Mouse (Mus musculus): ENCODE measurements around the gene Dstn. TPM values are rescaled to one million over a fixed set of nuclear protein-coding genes. Genes with fewer than 3 reads are reported as not detected.

Dstn gene
- total RNA-seq, 4 experiments from 2014 or later, result 158 to 180 (median 166) TPM

DNA sequence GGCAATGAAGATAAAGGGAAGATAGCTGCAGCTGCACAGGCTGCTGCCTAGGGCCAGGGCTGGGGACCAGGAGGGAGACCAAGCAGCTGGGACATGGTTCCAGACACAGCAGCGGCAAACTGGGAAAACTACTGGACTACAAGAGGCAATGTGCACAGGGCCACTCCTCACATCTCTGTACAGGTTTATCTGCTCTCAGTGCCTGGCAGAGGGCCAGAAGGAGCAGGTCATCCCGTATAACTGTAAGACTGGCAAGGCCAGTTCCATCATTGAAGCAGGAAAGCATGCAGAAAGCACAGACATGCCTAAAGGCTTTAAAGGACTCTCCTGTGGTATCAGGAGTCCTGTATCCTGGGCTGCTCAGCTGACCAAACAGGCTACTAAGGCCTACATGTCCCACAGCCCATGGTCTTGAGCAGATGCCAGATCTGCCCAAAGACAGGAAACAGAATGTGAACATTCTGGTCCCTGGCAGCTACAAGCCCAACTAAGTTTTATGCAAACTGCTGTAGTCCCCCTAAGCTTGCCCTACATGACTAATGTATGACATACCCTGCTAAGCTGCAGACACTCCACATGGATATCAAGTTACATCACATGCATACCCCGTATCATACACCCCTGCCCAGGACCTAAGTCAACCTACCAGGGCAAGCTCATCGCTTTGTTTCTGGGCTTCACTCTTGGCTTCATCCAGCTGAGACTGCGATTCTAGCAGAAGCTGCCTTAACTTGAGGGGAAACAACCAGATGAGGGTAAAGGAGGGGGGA is 36.6 kb downstream of the Dstn start:
- DNase-seq (ENCODE audit: low spot score in 2 of 2), result no peak

DNA sequence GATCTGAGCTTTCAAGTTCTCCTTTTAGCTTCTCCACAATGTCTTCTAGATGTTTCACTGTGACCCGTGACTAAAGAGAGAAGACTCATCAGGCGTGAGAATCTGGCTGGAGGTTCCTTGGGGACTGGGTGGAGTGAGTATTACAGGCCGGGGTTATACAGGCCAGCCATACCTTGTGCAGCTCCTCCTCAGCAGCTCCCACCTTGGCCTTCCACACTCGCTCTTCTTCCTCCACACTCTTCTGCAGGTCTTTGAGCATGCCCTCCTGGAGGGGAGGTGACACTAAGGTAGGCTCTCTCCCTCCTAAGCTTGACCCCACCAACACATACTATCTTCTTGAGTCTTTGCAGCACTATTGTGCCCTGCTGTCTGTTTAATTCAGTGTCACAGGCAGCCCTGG is 38.8 kb downstream of the Dstn start:
- no peak for DNase-seq (ENCODE audit: low spot score in 2 of 2)

DNA sequence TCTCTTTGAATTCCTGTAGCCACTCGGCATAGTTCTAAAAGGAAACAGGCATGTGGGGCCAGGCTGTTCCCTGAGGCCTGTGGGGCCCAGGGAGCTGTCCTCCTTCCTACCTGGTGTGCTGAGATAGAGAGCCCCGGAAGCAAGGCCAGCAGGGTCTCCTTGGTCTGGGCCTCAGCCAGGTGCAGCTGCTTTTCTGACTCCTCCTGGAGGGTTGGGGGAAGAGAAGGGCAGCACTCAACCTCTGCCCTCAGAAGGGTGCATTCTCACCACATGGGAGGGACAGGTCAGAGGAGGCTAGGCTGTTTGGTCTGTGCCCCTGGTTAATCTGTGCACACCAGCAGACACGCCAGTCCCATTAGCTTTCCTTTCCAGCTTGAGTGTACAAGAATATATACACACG is 39.9 kb downstream of the Dstn start:
- DNase-seq (ENCODE audit: low spot score in 2 of 2), result no peak

DNA sequence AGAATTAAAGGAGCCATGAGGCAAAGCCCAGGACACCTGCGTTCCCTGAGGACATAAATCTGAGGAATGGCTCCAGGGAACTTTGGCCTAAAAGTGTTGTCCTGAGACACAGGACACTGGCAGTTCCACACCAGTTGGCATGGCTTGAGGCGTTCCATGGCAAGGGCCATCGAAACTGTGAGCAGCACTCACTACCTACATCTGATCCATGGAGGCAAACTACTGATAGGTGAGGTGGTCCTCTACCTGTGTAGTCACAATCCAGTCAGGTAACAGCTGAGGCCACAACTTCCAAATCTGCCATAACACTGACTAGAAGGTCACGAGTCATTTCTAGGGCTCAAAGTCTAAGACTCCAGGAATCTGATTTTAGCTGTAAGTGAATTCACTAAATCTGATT is 40.6 kb downstream of the Dstn start:
- DNase-seq (ENCODE audit: low spot score in 2 of 2), result no peak

DNA sequence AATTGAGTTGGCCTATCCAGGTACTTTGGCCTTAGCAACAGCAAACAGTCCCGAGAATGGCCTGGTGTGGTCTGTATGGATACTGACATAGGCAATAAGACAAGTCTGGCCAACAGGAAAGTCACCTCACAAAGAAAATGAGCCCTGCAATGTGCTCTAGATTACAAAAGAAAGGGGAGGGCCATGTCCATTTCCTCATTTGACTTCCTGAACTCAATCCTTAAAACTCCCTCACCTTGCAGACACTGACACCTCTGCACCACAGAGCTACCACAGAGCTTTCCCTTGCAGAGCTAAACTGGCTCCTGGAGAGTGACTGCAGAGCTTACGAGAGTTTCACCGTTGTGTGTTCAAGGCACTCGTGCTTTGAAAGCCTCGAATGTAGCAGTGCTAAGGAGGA is 47.1 kb downstream of the Dstn start:
- no peak for DNase-seq (ENCODE audit: low spot score in 2 of 2)

DNA sequence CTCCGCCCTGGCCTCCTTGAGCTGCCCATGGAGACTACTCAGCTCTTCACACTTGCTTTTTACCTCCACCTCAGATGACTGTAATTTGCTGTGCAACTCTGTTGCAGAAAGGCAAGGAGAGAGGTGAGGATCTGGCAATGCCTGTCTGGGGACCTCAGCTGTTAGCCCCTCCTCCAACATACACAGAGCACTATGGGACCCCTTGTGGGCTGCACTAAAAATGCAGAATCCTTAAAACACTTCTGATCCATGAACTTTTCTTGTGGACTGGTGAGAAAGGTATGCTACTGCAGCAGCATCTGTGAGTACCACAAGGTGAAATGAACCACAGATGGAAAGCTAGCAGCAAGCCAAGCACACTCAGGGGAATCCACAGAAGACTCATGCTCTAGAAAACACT is 48.2 kb downstream of the Dstn start:
- no peak for DNase-seq (ENCODE audit: low spot score in 2 of 2)

DNA sequence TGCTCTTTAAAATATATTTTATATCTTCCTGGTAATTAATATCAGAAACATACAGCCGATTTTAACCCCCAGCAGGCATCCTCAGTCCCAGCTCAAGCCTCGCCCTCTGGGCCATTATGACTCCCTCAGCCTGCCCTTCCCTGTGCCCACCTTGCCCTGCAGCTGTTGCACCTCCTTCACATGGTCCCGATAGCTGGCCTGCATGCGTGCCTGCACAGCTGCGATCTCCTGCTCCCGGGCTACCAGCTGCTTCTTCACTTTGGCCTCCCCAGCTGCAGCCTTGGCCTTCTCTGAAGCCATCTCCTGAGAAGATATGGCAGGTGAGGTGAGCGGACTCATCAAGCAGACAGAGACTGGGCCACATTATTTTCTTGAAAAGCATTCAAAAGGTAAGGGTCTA is 54.1 kb downstream of the Dstn start:
- no peak for DNase-seq (ENCODE audit: low spot score in 2 of 2)

DNA sequence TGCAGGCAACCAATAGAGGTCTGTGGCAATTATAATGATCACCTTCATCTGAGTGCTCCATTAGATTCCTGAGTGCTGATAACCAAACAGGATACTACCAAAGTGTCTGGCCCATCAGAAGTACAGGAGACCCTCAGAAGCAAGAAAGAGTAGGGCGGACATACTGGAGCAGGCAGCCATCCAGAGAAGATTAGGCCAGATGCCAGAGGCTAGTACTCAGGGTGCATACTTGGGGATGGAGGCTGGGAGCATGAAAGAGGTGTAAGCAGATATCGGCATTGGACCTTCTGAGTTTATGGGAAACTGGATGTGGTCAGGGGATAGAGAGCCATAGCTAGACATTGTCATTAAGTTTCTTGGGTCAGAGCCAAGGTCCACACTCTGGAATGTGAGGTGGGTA is 55.7 kb downstream of the Dstn start:
- no peak for DNase-seq (ENCODE audit: low spot score in 2 of 2)

DNA sequence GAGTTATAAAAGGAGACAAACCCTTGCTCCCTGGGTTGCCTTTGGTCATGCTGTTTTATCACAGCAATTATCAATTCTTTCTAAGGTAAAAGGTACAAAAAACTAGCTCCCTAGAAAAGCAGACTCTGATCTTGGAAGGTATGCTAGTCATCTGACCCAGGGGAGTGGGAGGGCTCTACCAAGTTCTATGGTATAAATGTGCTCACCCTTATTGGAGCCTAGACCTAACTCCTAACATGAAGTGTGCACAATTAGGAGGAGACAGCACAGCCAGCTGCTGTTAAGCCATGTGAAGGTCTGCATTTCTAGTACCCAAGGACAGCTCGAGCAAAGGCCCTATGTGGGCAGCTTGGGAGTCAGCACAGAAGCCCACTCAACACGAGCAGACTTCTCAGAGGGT is 56.8 kb downstream of the Dstn start:
- no peak for DNase-seq (ENCODE audit: low spot score in 2 of 2)

DNA sequence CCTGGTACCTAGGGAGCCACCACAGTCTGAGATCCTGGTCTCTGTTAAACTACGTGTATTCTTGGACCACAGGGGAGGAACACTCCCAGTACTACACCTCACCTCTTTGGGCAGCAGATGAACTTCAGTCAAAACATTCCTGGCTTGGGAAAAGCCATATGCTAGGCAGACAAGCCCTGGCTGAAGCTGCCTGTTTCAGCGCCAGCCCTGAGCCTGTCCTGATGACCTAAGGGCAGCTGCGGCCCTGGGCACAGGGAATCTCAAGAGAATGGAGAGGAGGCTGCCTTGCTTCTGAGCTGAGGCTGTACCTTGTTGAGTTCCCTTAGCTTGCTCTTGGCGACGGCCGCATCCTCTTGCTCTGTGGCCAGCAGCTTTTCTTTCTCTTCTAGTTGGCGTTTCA is 58.0 kb downstream of the Dstn start:
- no peak for DNase-seq (ENCODE audit: low spot score in 2 of 2)

DNA sequence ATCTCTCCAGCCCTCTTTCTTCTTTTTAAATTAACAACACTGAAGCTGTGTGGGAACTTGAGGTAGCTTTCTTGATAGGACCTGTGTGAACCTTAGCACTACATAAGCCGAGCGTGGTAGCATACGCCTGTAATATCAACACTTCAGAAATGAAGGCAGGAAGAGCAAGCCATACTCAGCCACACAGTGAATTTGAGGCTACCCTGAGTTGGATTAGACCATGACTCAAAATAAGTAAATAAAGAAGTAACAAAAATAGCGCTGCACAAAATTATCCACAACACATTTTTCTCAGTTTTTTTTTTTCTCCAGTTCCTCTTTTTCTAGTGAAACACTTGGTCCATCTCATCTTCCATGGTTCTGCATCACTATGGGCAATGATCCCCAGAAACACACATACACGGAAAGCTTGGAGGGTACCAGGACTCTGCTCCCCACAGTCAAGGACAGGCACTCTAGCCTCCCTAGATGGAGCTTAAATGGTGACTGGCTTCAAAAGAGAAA is 60.1 kb downstream of the Dstn start:
- no peak for DNase-seq (ENCODE audit: low spot score in 2 of 2)

DNA sequence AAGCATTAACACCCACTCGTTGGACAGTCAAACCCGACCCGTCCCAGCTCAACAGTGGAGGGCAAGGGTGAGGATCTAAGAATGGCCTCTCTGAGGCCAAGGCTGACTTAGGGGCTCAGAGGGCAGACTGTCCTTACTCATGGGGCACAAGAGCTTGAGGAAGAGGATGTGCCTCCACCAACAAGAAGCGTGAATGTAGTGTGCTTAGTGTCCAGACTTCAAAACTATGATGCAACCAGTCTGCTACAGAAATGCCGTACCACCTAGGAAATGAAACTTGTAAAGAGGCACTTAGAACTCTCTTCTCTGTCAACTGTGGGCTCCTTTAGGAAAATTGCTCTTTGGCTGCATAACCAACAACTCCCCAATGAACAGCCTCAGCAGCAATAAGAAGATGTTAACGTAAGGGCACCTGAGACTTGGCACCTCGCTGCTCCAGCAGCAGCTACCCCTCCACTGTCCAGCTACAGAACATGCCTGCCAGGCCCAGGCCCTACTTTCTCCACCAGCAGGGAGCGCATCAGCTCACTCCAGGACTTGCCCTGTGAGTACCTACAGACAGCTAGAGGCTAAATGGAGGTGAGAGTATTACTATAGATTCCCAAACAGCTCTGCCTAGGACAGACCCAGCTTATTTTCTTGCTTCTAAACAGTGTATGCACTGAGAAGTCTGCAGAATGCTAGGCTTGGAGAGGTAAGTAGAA is 63.5 kb downstream of the Dstn start:
- no peak for DNase-seq (ENCODE audit: low spot score in 2 of 2)

DNA sequence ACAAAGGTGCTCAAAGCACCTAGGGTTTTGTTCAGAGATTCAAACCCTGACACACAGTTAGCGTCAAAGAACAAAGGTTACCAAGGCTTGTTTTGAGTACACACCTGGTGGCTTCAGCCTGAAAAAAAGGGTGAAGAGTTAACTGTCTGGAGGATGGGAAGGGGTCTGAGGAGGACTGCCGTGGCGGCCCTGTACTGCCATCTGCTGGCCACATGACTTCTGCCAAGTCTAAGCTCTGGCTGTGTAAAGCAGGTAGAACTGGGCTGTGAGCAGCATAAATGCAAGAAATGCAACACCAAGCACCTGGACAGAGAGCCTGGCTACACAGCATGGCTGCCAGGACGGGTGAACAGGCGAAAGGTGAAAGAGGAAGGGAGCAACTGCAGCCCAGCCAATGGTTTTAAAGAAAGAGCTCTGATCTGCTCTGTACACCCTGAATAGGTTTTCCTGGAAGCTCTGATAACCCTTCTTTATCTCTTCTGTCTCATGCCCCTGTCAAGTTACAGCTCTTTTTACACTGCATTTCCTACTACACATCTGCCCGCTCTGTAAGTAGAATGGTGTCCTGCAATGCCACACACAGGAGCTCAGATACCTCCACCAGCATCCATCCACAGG is 65.8 kb downstream of the Dstn start:
- peak in 1 of 2 experiments; percentile 42 for DNase-seq (ENCODE audit: low spot score in 2 of 2)

DNA sequence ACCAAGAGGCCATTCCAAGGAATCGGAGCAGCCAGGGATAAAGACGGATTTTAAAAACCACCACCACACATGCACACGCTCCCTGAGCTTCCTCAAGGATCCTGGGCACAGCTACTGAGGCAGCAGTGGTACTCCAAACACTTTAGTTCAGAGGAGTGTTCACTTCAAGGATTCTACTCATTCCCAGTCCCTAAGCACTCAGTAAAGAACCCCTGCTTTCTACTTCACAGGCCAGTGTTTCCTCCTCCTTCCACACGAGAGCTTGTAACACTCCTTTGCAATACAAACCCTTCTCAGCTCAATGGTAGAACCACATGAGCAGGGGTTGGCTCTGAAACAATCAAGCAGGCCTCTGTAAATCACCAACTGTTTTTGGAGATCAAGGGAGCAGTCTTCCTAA is 67.0 kb downstream of the Dstn start:
- no peak for DNase-seq (ENCODE audit: low spot score in 2 of 2)

DNA sequence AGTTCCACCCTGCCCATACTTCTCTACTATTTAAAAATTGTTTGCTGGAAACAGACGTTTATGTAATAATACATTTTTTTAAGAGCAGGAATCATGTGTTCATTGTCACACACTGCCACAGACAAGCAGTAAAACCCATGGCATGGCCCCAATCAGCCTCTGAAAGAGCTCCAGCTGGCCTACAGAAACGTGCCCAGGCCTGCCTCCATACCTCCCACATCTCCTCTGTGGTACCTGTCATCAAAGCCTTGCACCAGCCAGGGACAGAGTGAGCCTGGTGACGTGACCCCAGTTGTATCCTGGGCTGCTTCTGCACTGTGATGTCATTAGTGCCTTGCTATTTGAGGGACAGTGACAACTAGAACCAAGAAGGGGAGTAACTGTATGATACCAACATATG is 67.8 kb downstream of the Dstn start:
- no peak for DNase-seq (ENCODE audit: low spot score in 2 of 2)

DNA sequence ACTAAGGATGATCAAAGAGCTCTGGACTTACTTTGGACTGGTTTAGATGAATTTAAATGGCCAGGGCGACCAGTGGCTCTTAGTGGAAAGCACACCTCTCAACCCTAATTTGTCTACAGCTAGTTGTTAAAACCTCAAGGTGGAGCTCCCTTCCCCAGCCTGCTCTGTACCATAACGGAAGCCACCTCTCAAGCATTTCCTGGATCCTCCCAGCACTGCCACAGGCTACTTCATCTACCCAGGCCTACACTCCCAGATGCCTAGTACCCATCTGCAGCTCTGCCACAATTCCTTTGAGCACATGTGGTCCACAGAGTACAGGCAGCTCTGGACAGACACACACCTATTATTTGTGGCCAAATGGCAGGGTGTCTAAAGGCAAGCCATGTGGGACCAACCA is 68.4 kb downstream of the Dstn start:
- DNase-seq (ENCODE audit: low spot score in 2 of 2), result no peak

DNA sequence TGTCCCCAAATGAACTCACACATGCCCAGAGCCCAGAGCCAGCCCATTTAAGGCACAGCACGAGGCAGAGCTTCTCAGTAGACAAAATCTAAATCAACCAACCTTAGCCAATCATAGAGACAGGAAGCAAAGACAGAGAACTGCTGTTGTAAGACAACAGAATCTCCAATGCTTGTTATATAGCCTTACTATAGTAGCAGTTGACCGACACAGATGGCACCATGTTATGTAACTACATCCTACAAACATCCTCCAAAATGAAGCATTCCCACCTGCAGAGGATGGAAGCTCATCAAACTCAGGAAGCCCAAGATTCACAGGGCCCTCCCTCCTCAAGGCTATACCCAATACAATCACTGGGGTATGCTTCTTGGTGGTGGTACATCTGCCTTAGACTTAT is 72.4 kb downstream of the Dstn start:
- DNase-seq (ENCODE audit: low spot score in 2 of 2), result no peak

DNA sequence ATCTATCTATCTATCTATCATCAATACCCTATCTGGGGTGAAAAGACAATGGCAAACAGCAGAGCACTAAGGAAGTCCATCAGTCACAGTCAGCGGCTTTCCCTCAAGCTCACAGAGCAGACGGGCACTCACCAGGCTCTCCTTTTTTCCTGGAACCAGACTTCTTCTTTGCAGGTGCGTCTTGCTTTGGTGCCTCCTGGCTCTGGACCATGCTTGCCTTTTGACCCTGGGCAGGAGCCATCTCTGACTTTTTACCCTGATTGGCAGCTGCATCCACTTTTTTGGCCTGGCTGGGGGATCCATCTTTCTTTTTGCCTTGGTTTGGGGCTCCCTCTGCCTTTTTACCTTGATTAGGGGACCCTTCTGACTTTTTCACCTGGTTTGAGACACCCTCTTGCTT is 72.9 kb downstream of the Dstn start:
- no peak for DNase-seq (ENCODE audit: low spot score in 2 of 2)

DNA sequence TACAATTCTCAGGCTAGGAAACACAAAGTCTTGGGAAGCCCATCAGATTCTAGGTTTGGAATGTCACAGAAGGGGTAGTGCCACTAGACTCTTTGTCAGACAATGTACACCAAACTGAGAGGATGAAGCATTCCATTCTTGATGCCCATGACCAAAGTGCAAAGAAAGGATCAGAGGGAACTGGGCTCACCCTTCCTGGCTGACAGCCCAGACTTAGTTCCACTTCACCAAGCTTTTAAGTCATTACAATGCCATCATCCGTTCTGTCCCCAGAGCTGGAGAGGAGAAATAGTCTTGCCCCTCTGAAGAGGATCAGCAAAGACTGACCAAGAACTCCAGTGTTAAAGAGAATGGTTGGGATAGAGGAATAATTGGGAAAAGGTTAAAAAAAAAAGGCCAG is 75.9 kb downstream of the Dstn start:
- no peak for DNase-seq (ENCODE audit: low spot score in 2 of 2)

DNA sequence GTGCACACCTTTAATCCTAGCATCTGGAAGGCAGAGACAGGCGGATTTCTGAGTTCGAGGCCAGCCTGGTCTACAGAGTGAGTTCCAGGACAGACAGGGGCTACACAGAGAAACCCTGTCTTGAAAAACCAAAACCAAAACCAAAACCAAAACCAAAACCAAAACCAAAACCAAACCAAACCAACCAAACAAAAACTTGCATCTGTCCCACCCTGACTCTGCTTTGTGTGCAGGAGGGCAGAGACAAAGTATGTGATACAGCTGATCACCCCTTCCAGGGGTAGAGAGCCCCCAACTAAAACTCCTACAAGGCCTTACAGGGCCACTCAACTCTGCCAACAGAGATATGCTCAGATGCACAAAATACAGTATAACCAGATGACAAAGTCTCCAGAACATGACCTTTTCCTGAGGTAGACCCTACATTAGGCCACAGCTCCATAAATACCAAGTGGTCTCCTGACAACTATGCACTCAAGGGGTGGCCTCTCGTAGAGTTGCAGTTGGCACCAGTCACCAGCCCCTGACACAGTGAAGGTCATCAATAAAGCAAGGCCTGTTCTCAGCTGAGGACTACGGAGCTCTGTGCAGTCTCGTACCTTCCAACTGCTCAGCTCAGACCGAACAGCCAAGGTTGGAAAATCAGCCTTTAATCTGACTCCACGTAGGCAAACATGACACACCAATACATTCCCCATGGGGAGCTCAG is 77.0 kb downstream of the Dstn start:
- no peak for DNase-seq (ENCODE audit: low spot score in 2 of 2)
